Mouse (Mus musculus) CD4-positive helper T cell, adult 2 months (primary cell): Measurements from ENCODE around the gene Akap5.

ENCODE experiments used
- DNase-seq: peaks from one replicate; pipeline ENCODE4 v3.0.0-alpha.2; 2012; ENCODE audit warnings: low read depth, missing footprints, low spot score

Akap5 gene

GRCm38 (mm10) chr12:76368790-76369205, 44.1 kb downstream of the Akap5 start:
- DNase-seq, result peak; percentile 67

GRCm38 (mm10) chr12:76369206-76369977, 44.7 kb downstream of the Akap5 start, which contains the start of gene Zbtb25:
Zbtb25 (minus strand) TSS chr12:76369602.
- DNase-seq, result peak; percentile 93

- DNase-seq, result peak; percentile 91
These were observed 45.5 kb downstream of the Akap5 start, which contains the start of gene Zbtb1 for GRCm38 (mm10) chr12:76369978-76370830. Zbtb1 (plus strand) TSS chr12:76370266.

- peak; percentile 83 for DNase-seq
These were observed 46.3 kb downstream of the Akap5 start for GRCm38 (mm10) chr12:76370831-76371571.

- DNase-seq, result no peak
These were observed 47.4 kb downstream of the Akap5 start for GRCm38 (mm10) chr12:76372046-76372445.

- peak; percentile 67 for DNase-seq
These were observed 48.5 kb downstream of the Akap5 start for GRCm38 (mm10) chr12:76372881-76373818.

- DNase-seq, result peak; percentile 80
These were observed 49.3 kb downstream of the Akap5 start for GRCm38 (mm10) chr12:76373991-76374390.

- DNase-seq, result no peak
These were observed 50.2 kb downstream of the Akap5 start for GRCm38 (mm10) chr12:76374911-76375310.

GRCm38 (mm10) chr12:76375506-76375905, 50.8 kb downstream of the Akap5 start:
- peak; percentile 83 for DNase-seq

- peak; percentile 82 for DNase-seq
These were observed 52.0 kb downstream of the Akap5 start for GRCm38 (mm10) chr12:76376649-76377048.

- DNase-seq, result peak; percentile 39
These were observed 52.4 kb downstream of the Akap5 start for GRCm38 (mm10) chr12:76377059-76377458.

- DNase-seq, result peak; percentile 57
These were observed 53.0 kb downstream of the Akap5 start for GRCm38 (mm10) chr12:76377726-76378125.

GRCm38 (mm10) chr12:76378556-76378955, 53.9 kb downstream of the Akap5 start:
- no peak for DNase-seq

GRCm38 (mm10) chr12:76380151-76380550, 55.5 kb downstream of the Akap5 start:
- no peak for DNase-seq
